Mouse (Mus musculus) embryonic fibroblast, embryonic 13.5 days (primary cell): ENCODE results near the gene Ccdc17.

Source experiments
- CTCF ChIP-seq: IDR thresholded peaks from 2 replicates; pipeline ENCODE4 v1.5.1; 2011; ENCODE audit warnings: mild to moderate bottlenecking, control low read depth, low read length, moderate library complexity, borderline replicate concordance; ENCODE audit not compliant: insufficient read depth
- POLR2A ChIP-seq: IDR thresholded peaks from 2 replicates; pipeline ENCODE4 v1.6.1; 2011; ENCODE audit warnings: low read depth, mild to moderate bottlenecking, control low read depth, low read length, moderate library complexity

DNA sequence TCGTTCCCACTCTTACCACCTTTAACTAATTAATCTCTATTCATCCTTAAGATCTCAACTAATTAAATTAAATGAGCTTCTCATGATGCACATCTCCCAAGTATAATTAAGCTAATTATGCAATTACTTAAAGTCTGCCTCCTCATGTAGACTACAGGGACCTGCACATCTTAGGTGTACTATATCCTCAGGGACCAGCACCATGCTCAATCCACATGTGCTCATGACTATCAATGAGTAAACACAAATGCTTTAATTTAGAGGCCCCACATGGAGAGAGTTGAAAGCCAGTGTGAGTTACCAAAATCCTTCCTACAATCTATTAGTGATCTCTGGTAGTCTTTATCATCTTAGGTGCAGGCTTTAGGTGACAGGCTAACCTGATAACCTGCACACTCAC is 38.7 kb downstream of the Ccdc17 start:
- TF ChIP-seq CTCF, result no peak
- no peak for TF ChIP-seq POLR2A
